Mouse (Mus musculus) limb, embryonic 15.5 days (tissue): ENCODE measurements around the gene Rbm44. TPM values are rescaled to one million over a fixed set of nuclear protein-coding genes. Genes with fewer than 3 reads are reported as not detected.

Experiments used
- ATAC-seq: fragments of 200-750 bp; cut with Nextera tagmentation; 2 replicates; pipeline ENCODE4 v1.8.0; 2017; ENCODE audit warnings: low read depth, moderate TSS enrichment; ENCODE audit not compliant: insufficient number of reproducible peaks, low FRiP score, low TSS enrichment
- H3K27ac ChIP-seq: fragments of 300-500 bp; sonication (generic); 2 replicates; pipeline ENCODE4 v1.5.1; 2015; ENCODE audit warnings: moderate library complexity, mild to moderate bottlenecking, inconsistent platforms
- H3K27me3 ChIP-seq: fragments of 300-500 bp; sonication (generic); 2 replicates; pipeline ENCODE4 v1.6.1; 2015; ENCODE audit warnings: inconsistent platforms
- H3K36me3 ChIP-seq: fragments of 300-500 bp; sonication (generic); 2 replicates; pipeline ENCODE4 v1.6.1; 2015; ENCODE audit warnings: inconsistent platforms
- H3K4me1 ChIP-seq: fragments of 300-500 bp; sonication (generic); 2 replicates; pipeline ENCODE4 v1.6.1; 2015; ENCODE audit warnings: inconsistent platforms
- H3K4me2 ChIP-seq: fragments of 300-500 bp; sonication (generic); 2 replicates; pipeline ENCODE4 v1.6.1; 2015; ENCODE audit warnings: mild to moderate bottlenecking, inconsistent platforms
- H3K4me3 ChIP-seq: fragments of 300-500 bp; sonication (generic); 2 replicates; pipeline ENCODE4 v1.5.1; 2015; ENCODE audit warnings: mild to moderate bottlenecking, inconsistent platforms
- H3K9ac ChIP-seq: fragments of 300-500 bp; sonication (generic); 2 replicates; pipeline ENCODE4 v1.6.1; 2015; ENCODE audit warnings: inconsistent platforms
- H3K9me3 ChIP-seq: fragments of 300-500 bp; sonication (generic); 2 replicates; pipeline ENCODE4 v1.6.1; 2016; ENCODE audit warnings: inconsistent platforms
- WGBS: fragments of 180-500 bp; shearing (Covaris S2); methylation state at CpG from one replicate; pipeline ENCODE4 v1.1.7; 2015; 5-methylcytosine and 5-hydroxymethylcytosine counted together
- polyA plus RNA-seq: library from polyadenylated mRNA; unstranded; fragments of >200 nt; fragmentation: Nextera tagmentation; extraction: Ambion mirVana; gene quantifications from 2 replicates; pipeline ENCODE4 v1.2.1, GENCODE M21; 2015

Gene Rbm44
- polyA plus RNA-seq, 1 experiment from 2014 or later: 0.65 TPM

DNA sequence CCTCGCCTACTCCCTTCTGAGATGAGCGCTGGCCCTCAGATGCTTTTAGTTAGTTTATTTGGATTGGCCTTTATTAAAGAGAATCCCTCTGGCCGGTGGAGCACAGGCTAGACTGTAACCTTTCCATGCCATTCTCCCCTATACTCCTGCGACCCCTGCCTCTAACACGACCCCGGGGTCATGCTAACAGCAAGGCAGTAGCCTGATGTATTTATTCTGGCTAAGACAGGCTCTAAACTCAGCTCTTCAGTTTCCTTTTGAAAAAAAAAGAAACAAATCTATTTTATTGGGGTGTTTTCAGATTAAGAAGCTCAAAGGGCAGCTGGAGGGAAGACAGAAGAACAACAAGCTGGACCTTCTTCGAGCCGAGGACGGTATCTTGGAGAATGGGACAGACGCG is 22.8 kb upstream of the Rbm44 start:
- H3K27ac ChIP-seq: no peak overlapping the region
- H3K4me3 ChIP-seq: no peak overlapping the region
- ATAC-seq: no peak
- H3K4me1 ChIP-seq: no peaks in the 10 kb centered on the region
- H3K4me2 ChIP-seq: no peak overlapping the region
- no peak overlapping the region for H3K9ac ChIP-seq
- no peaks in the 10 kb centered on the region for H3K9me3 ChIP-seq
- WGBS: 86% methylated on average over 11 of the region's 11 CpGs
- H3K27me3 ChIP-seq: no peaks in the 10 kb centered on the region
- H3K36me3 ChIP-seq: peaks cover 50% of the 10 kb centered on the region

DNA sequence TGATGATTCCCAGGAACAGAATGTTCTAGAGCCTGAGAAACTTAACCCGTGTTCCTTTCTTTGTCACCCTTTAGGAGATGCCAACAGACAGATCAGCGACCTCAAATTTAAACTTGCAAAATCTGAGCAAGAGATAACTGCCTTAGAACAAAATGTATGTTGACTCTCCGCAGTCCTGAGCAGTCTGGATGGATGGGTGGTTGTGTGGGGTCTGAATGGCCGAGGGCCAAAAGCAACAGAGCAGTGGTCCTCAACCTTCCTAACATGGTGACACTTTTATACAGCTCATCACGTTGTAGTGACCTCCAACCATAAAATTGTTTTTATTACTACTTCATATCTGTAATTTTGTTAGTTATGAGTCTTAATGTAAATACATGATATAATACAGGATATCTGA is 21.9 kb upstream of the Rbm44 start:
- no peak overlapping the region for H3K27ac ChIP-seq
- no peak overlapping the region for H3K9ac ChIP-seq
- ATAC-seq: no peak
- H3K27me3 ChIP-seq: no peaks in the 10 kb centered on the region
- no peak overlapping the region for H3K4me3 ChIP-seq
- peaks cover 52% of the 10 kb centered on the region for H3K36me3 ChIP-seq
- H3K9me3 ChIP-seq: no peaks in the 10 kb centered on the region
- no peak overlapping the region for H3K4me2 ChIP-seq
- 89% methylated on average over 5 of the region's 5 CpGs for WGBS
- no peaks in the 10 kb centered on the region for H3K4me1 ChIP-seq

DNA sequence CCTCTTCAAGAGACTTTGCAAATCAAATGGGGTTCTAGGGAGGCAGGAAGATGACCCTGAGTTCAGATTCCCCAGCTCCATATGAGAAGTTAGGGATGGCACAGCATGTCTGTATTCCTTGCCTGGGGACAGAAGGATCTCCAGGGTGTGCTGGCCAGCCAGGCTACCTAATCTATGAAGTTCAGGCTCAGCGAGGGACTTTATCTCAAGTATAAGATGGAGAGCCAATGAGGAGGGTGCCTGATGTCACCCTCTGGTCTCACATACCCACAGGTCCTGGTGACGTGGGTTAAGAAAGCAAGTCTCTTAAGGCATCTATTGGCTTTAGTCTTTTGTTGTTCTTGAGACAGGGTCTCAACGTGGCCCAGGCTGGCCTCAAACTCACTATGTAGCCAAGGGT is 21.4 kb upstream of the Rbm44 start:
- Histone ChIP-seq H3K9me3 (no peaks in the 10 kb centered on the region), H3K36me3 (peaks cover 57% of the 10 kb centered on the region)
- 91% methylated on average over 3 of the region's 3 CpGs for WGBS

DNA sequence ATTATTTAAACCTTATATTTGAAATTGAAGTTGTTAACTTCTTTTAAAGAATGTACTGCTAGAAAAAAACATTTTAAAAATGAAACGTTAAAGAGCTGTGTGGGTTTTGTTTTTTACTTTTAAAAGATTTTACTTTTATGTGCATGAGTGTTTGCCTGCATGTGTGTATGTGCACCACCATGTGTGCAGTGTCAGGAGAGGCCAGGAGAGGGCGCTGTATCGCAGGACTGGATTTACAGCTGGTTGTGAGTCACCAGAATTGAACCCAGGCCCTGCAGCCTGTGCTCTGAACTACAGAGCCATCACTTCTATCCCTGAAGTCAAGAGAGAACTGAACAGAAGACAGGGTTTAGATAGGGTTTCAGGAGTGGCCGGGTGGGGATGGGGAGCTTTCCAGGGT is 16.0 kb upstream of the Rbm44 start:
- 87% methylated on average over 4 of the region's 4 CpGs for WGBS
- Histone ChIP-seq H3K4me1 (no peaks in the 10 kb centered on the region), H3K9ac (no peak overlapping the region), H3K4me2 (no peak overlapping the region), H3K9me3 (no peaks in the 10 kb centered on the region), H3K27ac (no peak overlapping the region), H3K27me3 (no peaks in the 10 kb centered on the region), H3K4me3 (no peak overlapping the region), H3K36me3 (peaks cover 39% of the 10 kb centered on the region)
- ATAC-seq: no peak

More for the DNA sequence above, 21.4 kb upstream of the Rbm44 start:
- H3K27ac ChIP-seq: no peak overlapping the region
- H3K4me3 ChIP-seq: no peak overlapping the region
- no peak overlapping the region for H3K9ac ChIP-seq
- H3K4me2 ChIP-seq: no peak overlapping the region
- no peaks in the 10 kb centered on the region for H3K27me3 ChIP-seq
- ATAC-seq: no peak
- no peaks in the 10 kb centered on the region for H3K4me1 ChIP-seq

DNA sequence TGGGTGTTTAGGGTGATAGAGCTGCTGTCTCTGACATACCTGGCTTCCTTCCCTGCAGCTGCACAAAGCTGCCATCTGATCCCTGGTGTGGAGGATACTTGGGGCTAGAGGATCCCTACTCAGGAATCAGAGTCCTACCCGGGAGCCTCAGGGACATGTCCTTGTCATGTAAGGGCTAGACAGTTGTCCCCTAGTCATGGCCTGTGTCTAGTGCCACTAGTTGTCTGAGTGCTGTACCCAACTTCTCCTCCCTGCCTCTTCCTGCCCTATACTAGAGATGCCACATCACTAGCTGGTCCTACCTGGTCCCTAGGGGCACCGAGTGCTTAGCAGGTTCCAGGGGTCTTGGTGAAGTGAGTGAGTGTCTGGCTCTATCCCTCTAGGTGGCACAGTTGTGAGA is 7.9 kb upstream of the Rbm44 start:
- Histone ChIP-seq H3K27ac (no peak overlapping the region), H3K36me3 (no peaks in the 10 kb centered on the region), H3K9me3 (no peaks in the 10 kb centered on the region), H3K27me3 (no peaks in the 10 kb centered on the region), H3K4me2 (no peak overlapping the region), H3K4me3 (no peak overlapping the region), H3K4me1 (no peaks in the 10 kb centered on the region), H3K9ac (no peak overlapping the region)
- no peak for ATAC-seq
- WGBS: 77% methylated on average over 2 of the region's 2 CpGs

DNA sequence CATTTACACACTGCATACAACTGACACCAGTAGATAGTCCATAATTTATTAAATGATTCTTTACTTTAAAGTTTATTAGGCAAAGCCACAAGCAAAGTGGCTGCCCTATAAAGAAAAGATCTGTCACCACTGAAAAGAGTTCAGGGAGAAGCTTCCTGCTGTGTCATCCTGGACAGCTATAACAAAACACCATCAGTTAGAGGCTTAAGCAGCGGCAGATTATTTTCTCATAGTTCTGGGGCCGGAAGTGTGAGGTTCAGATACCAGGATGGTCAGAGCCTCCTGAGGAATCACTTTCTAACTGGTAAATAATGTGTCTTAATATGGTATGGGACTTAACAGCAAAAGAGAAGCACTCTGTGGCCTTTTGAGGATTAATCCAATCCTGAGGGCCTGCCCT is 6.6 kb downstream of the Rbm44 start:
- ATAC-seq: no peak
- Histone ChIP-seq H3K4me2 (no peak overlapping the region), H3K36me3 (no peaks in the 10 kb centered on the region), H3K4me3 (no peak overlapping the region), H3K27me3 (no peaks in the 10 kb centered on the region), H3K9ac (no peak overlapping the region), H3K9me3 (no peaks in the 10 kb centered on the region), H3K27ac (no peak overlapping the region), H3K4me1 (no peaks in the 10 kb centered on the region)
- WGBS: 82% methylated on average over 2 of the region's 2 CpGs

DNA sequence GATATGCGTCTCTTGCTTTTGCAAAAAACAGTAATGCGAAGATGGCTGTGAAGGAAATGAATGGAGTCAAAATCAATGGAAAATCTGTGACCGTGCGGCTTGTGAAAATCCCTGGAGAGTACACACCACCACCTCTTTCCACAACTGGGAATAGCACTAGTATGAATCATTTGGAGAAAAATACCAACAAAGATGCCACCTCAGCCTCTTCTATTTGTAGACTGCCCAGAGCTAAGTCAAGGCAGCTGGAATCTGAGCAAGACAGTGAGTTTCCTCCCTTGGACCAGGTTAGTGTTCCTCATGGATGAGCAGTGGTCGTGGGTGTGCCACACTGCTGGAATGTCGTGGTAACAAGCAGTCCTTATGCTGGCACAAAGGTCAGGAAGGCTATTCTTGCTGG is 21.9 kb downstream of the Rbm44 start:
- no peak overlapping the region for H3K4me2 ChIP-seq
- H3K27me3 ChIP-seq: no peaks in the 10 kb centered on the region
- no peaks in the 10 kb centered on the region for H3K36me3 ChIP-seq
- WGBS: 84% methylated on average over 6 of the region's 6 CpGs
- ATAC-seq: no peak
- H3K4me1 ChIP-seq: no peaks in the 10 kb centered on the region
- no peak overlapping the region for H3K4me3 ChIP-seq
- no peak overlapping the region for H3K27ac ChIP-seq
- no peaks in the 10 kb centered on the region for H3K9me3 ChIP-seq
- no peak overlapping the region for H3K9ac ChIP-seq

DNA sequence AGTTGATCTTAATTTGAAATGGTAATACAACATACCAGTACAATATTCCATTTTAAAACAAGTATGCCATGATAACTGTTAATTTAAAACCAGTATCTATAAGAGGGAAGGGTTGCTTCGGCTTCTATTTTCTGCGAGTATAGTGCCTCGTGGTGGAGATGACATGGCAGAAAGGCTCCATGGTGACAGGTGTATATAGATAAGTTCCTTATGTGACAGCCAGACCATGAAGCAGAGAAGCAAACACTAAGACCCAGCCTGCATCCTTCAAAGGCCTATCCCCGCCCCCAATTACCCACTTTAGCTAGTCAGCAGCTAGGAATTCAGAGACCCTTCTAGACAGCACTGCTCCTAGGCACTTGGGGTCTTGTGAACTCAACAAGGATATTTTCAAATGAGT is 24.3 kb downstream of the Rbm44 start:
- no peak overlapping the region for H3K27ac ChIP-seq
- no peak overlapping the region for H3K4me2 ChIP-seq
- no peak for ATAC-seq
- no peak overlapping the region for H3K9ac ChIP-seq
- no peaks in the 10 kb centered on the region for H3K27me3 ChIP-seq
- no peak overlapping the region for H3K4me3 ChIP-seq
- H3K36me3 ChIP-seq: no peaks in the 10 kb centered on the region
- H3K4me1 ChIP-seq: no peaks in the 10 kb centered on the region
- 83% methylated on average over 4 of the region's 4 CpGs for WGBS
- H3K9me3 ChIP-seq: no peaks in the 10 kb centered on the region

DNA sequence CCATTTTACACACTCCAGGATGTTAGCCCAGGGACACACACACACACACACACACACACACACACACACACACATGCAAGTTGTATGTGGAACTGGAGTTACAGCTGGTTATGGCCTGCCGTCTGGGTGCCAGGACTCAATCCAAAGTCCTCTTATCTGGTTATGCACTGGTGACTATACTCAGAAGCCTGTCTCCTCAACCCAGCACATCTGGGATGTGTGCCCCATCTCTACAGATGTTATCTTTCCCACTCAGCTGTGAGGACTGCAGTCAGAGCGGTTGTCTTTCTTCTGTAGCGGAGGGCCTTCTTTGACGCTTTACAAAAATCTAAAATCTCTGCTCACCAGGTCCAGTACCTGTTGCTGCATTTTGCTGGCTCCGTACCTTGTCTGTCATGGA is 29.9 kb downstream of the Rbm44 start:
- Histone ChIP-seq H3K36me3 (no peaks in the 10 kb centered on the region), H3K27me3 (peaks cover 12% of the 10 kb centered on the region), H3K9ac (no peak overlapping the region), H3K4me3 (no peak overlapping the region), H3K27ac (no peak overlapping the region), H3K4me1 (peaks cover 8% of the 10 kb centered on the region), H3K4me2 (no peak overlapping the region), H3K9me3 (no peaks in the 10 kb centered on the region)
- ATAC-seq: no peak
- 86% methylated on average over 5 of the region's 5 CpGs for WGBS

DNA sequence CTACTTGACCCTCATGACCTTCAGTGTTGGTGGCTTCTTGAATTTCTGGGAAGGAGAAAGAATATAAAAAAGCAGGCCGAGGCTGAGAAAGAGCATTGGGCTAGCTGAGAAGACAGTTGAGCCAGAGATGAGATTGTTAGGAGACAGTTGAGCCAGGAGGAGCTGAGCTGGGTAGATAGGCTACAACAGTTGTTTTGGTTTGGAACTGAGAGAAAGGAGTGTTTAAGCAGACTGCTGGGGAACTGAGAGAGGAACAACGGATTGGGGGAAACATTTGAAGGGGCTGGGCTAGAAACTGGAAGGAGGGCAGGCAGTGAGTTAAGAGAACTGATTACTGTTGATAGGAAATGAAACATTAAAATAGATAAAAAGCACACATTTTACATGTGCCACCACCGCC is 31.1 kb downstream of the Rbm44 start:
- no peak overlapping the region for H3K4me3 ChIP-seq
- H3K9me3 ChIP-seq: no peaks in the 10 kb centered on the region
- WGBS: 39% methylated on average over 3 of the region's 3 CpGs
- H3K9ac ChIP-seq: no peak overlapping the region
- no peak overlapping the region for H3K4me2 ChIP-seq
- H3K36me3 ChIP-seq: no peaks in the 10 kb centered on the region
- H3K27me3 ChIP-seq: peaks cover 23% of the 10 kb centered on the region
- ATAC-seq: no peak
- no peak overlapping the region for H3K27ac ChIP-seq
- peaks cover 12% of the 10 kb centered on the region for H3K4me1 ChIP-seq

DNA sequence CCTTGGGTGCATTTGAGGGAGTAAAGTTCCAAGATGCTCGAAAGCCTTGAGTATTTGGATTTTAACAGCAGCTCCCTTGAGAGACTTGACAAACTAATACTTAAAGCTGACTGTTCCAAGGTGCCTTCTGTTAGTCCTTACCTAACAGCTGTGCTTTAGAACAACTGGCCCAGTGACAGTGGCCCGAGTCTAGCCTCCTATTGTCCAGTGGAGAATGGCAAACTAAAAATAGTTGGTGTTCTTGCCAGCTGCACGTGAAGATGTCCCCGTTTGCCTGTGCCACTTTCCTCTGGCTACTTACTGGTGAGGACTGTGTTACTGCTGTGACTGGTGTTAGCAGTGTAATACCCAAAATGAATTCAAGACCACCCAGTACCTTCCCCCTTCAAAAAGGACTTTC is 32.0 kb downstream of the Rbm44 start:
- no peaks in the 10 kb centered on the region for H3K36me3 ChIP-seq
- no peak overlapping the region for H3K9ac ChIP-seq
- peaks cover 23% of the 10 kb centered on the region for H3K27me3 ChIP-seq
- no peak overlapping the region for H3K27ac ChIP-seq
- H3K4me1 ChIP-seq: peaks cover 16% of the 10 kb centered on the region
- H3K4me3 ChIP-seq: no peak overlapping the region
- no peaks in the 10 kb centered on the region for H3K9me3 ChIP-seq
- 70% methylated on average over 4 of the region's 4 CpGs for WGBS
- H3K4me2 ChIP-seq: no peak overlapping the region
- ATAC-seq: no peak

DNA sequence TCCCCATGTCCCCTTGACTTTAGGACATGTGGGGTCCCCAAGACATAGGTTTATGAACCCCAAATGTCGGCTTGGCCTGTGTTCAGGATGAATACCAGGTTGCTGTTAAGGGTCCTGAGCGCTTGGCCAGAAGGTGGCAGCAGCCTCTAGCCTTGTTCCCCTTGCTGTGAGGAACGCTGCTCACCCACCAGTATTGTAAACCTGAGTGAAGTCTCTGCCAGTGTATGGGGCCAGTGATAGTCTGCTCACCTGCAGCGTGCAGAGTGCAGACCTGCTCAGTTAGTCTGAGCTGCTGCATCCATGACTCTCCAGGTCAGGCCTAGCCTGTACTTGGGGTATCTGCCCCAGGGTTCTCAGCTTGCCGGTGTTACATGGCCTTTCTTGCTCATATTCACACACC is 34.2 kb downstream of the Rbm44 start:
- Histone ChIP-seq H3K4me1 (peaks cover 16% of the 10 kb centered on the region), H3K27ac (no peak overlapping the region), H3K27me3 (peaks cover 23% of the 10 kb centered on the region), H3K9me3 (no peaks in the 10 kb centered on the region), H3K9ac (no peak overlapping the region), H3K36me3 (no peaks in the 10 kb centered on the region), H3K4me2 (peak overlapping the region; percentile 88; the same call in 1 of the 2 replicates), H3K4me3 (no peak overlapping the region)
- no peak for ATAC-seq
- WGBS: 29% methylated on average over 5 of the region's 5 CpGs

DNA sequence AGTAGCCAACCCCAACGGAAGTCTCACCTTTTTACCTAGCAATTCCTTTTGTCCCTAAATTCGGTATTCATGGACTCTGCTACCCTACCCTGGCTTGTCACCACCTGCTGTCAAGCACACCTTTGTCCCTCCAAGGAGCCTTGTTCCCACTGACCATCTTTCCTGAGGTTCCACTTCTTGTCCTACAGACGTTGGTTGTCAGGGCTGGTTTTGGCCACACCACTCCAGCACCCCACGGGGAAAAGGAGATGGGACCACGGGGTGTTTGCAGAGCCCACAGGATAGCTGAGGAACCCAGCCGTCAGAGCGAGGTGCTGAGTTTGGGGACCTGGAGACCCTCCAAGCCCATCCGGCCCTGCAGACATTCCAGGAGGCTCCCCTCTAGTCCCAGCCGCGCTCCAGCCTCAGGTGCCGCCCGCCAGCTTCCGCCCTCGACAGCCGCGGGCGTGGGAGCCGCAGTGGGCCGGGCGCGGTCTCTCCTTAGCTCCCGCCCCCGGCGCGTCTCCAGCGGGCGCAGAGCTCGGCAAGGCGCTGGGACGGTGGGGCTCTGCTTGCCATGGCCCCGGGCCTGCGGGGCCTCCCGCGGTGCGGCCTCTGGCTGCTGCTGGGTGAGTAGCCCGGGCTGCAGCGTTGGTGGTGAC is 34.8 kb downstream of the Rbm44 start, which contains the start of gene Ramp1:
Gene Ramp1 (plus strand): TSS at position 290 of the 641 bp plus-strand sequence.
- peak within 1 kb of the TSS; percentile 39 for H3K9ac ChIP-seq
- no peaks in the 10 kb centered on the region for H3K36me3 ChIP-seq
- H3K4me1 ChIP-seq: peaks cover 16% of the 10 kb centered on the region
- peaks cover 23% of the 10 kb centered on the region for H3K27me3 ChIP-seq
- peak within 1 kb of the TSS; percentile 43 for H3K4me3 ChIP-seq
- 0 out of 2 replicates have a peak, but pooled peaks have one; percentile 48 for ATAC-seq
- no peaks in the 10 kb centered on the region for H3K9me3 ChIP-seq
- no peak within 1 kb of the TSS for H3K27ac ChIP-seq
- peak within 1 kb of the TSS; percentile 88 for H3K4me2 ChIP-seq
- 3% methylated on average over 36 of the region's 37 CpGs for WGBS
